Mouse (Mus musculus) left cerebral cortex, postnatal 10 days (tissue): ENCODE results near the gene 1700086D15Rik. TPM values are rescaled to one million over a fixed set of nuclear protein-coding genes. Genes with fewer than 3 reads are reported as not detected.

ENCODE experiments used
- total RNA-seq, 2 experiments: library from RNA; stranded (reverse); gene quantifications; 2 replicates each; pipeline ENCODE4 v1.2.3; 2021

1700086D15Rik gene
- total RNA-seq, 2 experiments from 2014 or later, result 3.1 to 4.2 TPM

Other genes with a start within 250 kb of the 1700086D15Rik start
- 10 to 100 TPM; 24.7 to 26.3 TPM for gene Elac2, start 180.9 kb downstream of the 1700086D15Rik start, total RNA-seq
- gene Arhgap44, start 3.1 kb upstream of the 1700086D15Rik start, total RNA-seq, result 100 to 1,000 TPM; 136 to 139 TPM
- under 1 TPM; 0.49 to 0.83 TPM for gene Myocd, start 110.1 kb upstream of the 1700086D15Rik start, total RNA-seq